Mouse (Mus musculus) CD4-positive, CD25-positive, alpha-beta regulatory T cell, adult 2 months (primary cell): ENCODE results near the gene Hoxd12.
A peak's percentile ranks its signal among the peaks of the same experiment; 100 is the strongest.

ENCODE experiments used
- DNase-seq: peaks from one replicate; pipeline ENCODE4 v3.0.0-alpha.2; 2012; ENCODE audit warnings: low read depth, low spot score

Hoxd12 gene

DNA sequence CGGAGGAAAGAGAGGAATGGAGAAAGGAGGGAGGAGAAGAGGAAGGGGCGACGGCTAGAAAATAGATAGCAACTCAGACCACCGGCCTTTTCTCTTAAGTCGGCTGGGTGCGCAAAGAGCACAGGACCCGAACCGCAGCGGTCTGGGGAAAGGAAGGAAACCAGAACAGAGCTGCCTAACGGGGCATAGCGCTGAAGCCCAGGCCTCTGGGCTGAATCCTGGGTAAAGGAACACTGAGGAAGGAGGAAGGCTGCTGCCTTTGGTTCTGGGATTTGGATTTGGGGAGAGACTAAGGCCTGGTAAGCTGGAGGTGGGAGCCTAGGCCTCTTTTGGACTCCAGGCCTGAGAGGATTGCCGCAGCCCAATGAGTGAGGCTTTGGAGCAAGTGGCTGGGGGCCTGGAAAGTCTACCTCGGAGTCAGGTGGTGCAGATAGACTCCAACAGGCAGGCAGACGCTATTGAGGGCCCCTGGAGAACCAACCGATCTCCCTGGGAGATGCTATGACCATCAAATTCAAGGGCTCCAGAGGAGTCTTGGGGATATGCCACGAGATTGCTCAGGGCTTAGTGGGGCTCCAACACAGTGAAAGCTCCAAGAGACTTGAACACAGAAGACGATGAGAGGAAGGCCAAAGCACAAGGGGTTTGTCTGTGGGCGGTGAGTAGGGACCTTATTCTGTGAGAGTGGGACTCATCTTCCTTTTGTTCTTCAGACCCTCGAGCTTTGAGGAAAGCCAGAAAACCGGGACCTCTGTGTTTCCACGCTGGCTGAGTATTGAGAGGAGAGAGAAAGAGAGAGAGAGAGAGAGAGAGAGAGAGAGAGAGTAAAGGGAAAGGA is 6.0 kb downstream of the Hoxd12 start:
- no peak for DNase-seq

DNA sequence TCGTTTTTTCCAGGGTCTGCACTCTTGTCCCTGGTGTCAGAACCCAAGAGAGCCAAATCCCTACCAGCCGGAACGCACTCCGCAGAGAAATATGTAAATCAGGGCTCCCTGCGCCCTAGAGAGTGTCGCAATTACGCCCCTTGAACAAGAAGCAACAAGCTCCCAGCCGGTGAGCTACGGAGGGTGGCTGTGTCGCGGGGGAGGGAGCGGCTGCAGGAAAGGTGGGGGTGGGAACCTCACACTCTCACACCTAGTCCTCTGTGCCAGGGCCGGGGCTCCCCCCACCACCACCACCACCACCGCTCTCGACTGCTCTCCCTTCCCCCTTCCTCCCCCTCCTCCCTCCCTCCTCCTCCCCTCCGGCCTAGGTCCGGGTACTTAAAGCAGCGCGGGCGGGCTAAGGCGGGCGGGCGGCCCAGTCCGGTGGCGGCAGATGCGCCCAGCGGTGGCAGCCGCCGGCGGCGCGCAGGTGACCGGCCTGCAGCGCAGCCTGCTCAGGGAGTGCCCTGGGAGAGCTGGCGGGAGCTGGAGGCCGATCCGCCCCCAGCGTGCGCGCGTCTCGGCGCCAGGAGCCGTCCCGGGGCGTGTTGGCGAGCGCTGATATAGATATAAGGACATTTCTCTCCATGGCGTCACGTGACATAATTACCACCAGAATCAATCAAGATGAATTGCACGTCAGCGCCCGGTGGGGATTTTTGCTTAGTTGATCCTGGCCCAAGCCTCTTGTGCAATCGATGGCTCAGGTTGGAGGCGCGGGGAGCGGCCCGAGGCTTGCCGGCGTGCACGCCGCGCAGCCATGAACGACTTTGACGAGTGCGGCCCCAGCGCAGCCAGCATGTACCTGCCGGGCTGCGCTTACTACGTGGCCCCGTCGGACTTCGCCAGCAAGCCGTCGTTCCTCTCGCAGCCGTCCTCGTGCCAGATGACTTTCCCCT is 7.0 kb downstream of the Hoxd12 start:
- no peak for DNase-seq

DNA sequence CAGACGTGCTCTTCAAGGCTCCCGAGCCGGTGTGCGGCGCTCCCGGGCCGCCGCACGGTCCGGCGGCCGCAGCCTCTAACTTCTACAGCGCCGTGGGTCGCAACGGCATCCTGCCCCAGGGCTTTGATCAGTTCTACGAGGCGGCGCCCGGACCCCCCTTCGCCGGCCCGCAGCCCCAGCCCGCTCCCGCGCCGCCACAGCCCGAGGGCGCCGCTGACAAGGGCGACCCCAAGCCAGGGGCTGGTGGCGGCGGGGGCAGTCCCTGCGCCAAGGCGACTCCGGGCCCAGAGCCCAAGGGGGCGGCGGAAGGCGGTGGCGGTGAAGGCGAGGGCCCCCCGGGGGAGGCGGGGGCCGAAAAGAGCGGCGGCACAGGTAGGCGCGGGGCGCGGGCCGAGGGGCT is 8.0 kb downstream of the Hoxd12 start:
- DNase-seq: no peak

GRCm38 (mm10) chr2:74683471-74683951 is 8.7 kb downstream of the Hoxd12 start:
- no peak for DNase-seq

- DNase-seq: no peak
Measured at GRCm38 (mm10) chr2:74684106-74684505, 9.3 kb downstream of the Hoxd12 start.

DNA sequence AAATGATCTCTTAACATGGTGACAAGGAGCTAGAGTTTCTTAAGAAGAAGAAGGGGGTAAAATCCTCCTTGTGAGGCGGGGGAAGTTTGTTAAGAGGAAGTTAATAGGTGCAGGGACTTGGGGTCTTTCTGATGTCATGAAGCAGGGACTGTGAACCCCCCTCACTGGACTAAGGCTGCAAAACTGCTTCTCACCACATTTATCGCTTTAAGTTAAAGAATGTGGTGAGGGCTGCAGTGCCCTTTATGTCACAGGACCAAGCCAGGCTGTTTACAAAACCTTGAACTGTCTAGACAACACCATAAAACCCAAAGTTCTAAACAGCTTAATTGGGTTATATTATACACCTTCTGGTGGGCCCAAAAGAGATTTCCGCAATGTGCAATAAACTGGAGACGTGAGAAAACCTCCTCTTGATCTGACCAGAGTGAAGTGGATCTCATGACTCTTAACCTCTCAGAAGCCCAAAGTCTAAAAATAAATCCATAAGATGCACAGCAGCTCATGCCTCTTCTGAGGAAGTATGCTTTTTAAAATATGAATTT is 10.3 kb downstream of the Hoxd12 start:
- no peak for DNase-seq

DNA sequence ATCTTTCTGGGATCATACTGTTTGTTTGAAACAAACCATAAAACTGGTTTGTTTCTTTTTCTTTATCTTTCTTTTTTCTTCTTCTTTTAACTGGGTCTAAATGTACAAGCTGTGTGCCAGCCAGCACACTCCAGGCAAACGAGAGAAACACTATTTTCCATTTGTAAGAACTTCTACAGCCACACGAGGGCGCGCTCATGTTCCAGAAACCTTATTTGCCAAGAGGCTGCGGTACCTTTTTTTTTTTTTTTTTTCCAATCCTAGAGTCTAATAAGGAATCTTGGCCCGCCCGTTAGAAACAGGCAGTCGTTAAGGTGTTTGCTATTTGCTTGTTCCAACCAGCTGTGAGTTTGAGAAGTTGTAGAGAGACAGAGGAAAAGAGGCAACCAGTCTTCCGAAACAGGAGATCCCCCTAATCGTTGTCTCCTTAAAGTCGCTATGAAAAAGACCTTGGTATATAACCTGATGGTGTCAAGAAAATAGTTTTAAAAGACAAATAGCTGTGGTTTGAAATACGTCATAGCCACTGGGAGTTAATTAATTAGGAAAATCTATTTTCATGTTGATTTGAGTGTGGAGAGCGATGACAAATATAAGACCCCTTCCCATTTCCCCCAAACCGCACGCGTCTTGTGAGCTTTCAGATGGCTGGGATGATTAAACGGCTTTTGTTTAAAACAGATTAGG is 11.6 kb downstream of the Hoxd12 start:
- peak; percentile 65 for DNase-seq

DNA sequence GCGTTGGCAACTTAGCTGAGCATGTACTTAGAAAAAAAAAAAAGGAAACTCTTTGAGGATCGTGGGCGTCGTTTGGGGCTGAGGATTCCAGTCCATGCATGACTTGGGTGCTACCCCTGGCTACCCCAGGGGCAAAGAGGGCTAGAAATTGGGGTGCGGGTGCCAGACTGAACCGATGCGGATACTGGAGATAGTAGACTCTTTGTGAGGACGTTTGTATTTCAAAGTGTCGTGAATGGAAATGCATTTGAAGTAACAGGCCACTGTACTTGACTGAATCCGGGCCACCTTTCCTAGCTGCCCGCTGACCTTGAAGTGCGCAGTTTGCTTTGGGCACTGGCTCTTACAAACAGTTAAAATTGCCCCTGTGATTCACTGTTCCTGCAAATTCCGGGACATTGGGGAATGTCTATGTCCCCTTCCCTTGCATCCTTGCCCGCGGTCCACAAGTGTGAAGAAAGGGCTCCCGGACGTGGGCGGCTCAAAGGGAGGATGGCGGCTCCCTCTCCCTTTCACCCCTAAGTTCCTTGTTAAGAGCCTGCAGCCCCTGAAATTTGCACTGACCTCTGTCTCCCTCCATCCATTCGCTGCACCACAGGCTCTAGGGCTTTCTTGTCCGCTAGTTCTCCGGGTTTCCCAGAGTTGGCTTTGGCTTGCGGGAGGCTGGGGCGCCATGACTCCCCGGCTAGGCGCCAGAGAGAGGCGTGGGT is 12.3 kb downstream of the Hoxd12 start:
- no peak for DNase-seq

- DNase-seq: no peak
Measured at GRCm38 (mm10) chr2:74687698-74688555, 13.1 kb downstream of the Hoxd12 start.

- no peak for DNase-seq
Measured at GRCm38 (mm10) chr2:74688795-74689573, 14.2 kb downstream of the Hoxd12 start.

DNA sequence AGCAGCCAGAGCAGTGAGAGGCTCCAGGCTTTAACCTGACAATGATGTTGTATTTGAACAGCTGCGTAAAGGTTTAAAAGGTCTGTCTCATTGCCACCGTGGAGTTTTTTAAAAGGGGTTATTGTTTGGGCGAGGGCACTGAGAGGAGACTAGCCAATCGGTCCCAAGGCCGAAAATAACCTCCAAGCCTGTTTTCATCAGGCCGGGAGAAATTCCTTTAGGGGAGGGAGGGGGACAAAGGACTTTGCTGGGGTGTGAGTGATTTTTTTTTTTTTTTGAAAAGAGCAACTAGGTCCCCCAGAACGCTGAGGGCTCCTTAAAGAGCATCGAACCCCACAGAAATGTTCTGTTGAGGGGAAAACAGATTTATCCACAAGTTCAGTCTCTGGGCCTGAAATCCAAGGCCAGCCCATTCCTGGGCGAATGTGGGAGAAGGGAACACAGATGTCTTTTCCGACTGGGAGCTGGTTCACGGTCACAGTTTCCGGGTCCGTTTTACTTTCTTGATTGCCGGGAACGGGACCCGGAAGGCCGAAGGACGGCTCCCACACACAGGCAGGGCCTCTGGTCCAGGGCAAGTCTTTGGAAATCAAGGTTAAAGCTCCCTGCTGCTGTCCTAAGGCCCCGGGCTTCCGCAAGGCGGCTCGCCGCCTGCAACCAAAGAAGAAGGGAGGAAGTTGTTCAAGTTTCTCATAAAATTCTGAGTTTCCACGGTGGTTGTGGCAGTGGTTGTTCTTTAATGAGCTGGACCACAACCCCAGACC is 14.9 kb downstream of the Hoxd12 start:
- DNase-seq: no peak

- no peak for DNase-seq
Measured at GRCm38 (mm10) chr2:74690338-74690716, 15.5 kb downstream of the Hoxd12 start.

- DNase-seq: no peak
Measured at GRCm38 (mm10) chr2:74691022-74691951, 16.5 kb downstream of the Hoxd12 start, which contains the start of gene Hoxd10. Hoxd10 (plus strand) TSS chr2:74691924.

GRCm38 (mm10) chr2:74691995-74692807 is 17.4 kb downstream of the Hoxd12 start:
- DNase-seq: no peak

DNA sequence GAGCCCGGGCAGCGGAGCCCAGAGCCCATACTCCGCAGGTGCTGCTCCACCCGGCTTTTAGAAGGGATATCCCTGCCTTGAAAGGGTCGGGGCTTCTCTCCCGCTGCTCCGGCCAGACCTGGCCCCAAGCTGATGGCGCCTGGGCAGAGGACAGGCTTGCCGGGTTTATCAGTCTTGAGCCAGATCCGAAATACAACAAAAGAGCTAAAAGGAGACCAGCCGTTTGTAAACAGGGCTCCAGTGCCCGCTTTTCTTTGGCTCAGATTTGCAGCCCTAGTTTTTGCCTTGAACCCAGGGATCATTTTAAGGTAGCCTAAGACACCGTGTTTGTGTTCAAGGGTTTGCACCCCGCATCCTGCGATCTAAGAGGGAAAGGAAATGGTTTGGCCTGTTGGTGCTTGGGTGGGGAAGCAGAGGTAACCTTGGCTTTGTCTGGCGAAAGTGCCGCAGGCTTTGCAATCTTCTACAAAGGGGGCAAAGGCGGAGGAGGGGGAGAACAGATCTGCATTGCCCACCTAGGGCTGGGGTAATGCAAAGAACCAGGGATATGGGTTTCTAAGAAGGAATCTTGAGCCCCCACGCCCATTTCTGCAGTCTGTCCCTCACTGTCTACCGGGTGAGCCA is 18.1 kb downstream of the Hoxd12 start:
- no peak for DNase-seq

DNA sequence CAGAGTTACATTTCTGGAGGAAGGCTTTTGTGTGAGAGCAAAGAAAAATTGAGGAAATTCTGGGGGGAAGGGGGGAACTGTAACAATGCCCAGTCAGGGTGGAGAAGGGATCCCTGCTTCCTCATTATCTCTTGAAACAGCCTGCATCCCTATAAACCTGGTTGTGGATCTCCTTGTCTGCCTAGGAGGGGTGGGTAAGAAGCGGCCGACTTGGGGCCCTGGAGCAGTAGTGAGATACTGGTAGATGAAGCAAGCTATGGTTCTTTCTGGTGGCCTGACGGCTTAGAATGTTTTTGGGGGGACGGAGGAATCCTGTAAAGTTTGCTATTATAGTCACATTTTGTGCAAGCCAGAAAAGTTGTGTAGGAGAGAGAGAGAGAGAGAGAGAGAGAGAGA is 18.6 kb downstream of the Hoxd12 start:
- DNase-seq: no peak
